Mouse (Mus musculus) neutrophil, adult 5-6 weeks (primary cell): ENCODE measurements around the gene Iglon5. TPM values are rescaled to one million over a fixed set of nuclear protein-coding genes. Genes with fewer than 3 reads are reported as not detected.

ENCODE experiments used
- ATAC-seq: fragments of 151-379, 151-347 bp; 2 replicates; pipeline ENCODE4 v1.8.0; 2017; ENCODE audit warnings: mild to moderate bottlenecking, moderate TSS enrichment; ENCODE audit not compliant: insufficient number of reproducible peaks, poor library complexity, low FRiP score, severe bottlenecking; ENCODE audit errors: extremely low read depth
- total RNA-seq: library from RNA; stranded (forward); fragments of 200-1000 nt; gene quantifications from 2 replicates; pipeline ENCODE4 v1.2.3, GENCODE M21; 2017

Gene Iglon5
- not detected in 2 replicates for total RNA-seq

DNA sequence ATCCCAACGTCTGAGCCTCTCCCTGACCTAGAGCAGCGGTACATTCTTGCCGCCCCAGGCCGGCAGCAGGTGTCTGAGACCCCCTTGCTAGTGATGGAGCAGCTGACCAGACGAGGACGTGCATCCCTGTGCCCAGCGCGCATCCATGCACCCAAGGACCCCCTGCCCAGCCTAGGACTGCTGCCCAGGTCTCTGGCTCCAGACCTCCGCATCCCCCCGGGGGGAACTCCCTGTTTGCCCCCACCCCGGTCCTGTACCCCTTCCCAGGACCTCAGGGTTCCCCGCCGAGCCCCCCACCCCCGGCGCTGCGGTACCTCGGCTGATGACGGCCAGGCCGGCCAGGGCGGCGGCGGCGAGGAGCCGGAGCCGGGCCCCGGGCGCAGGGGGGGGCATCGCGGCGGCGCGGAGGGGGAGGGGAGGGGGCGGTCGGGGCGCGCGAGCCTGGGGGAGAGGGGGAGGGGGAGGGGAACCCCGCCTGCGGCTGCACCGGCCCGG is at the start of gene Iglon5:
Gene Iglon5 (minus strand): TSS at position 445 of the 495 bp plus-strand sequence.
- no peak for ATAC-seq

DNA sequence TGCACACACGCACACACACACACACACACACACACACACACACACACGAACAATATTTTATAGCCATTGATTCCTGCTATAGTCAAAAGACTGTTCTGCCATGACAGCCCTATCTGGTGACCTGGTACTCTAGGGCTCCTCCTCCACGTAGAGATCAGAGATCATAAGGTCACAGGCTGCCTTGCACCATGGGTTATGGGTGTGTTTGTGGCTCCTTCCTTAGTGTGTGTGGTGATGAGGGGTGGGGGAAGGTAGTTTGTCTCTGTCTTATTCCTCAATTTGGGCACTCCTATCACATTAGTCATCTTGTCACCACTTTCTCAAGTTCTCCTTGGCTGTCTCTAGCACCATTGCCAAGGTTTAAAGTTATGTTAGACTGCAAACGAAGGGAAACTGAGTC is 48.6 kb upstream of the Iglon5 start:
- ATAC-seq, result peak; percentile 75

GRCm38 (mm10) chr7:43532936-43533505 is 43.1 kb upstream of the Iglon5 start:
- peak; percentile 71 for ATAC-seq

- peak; percentile 80 for ATAC-seq
These were observed 40.4 kb upstream of the Iglon5 start for GRCm38 (mm10) chr7:43530216-43530785.

GRCm38 (mm10) chr7:43525313-43525712 is 35.4 kb upstream of the Iglon5 start:
- ATAC-seq, result peak; percentile 24; the same call in 1 of the 2 replicates

GRCm38 (mm10) chr7:43522776-43523175 is 32.9 kb upstream of the Iglon5 start:
- no peak for ATAC-seq

DNA sequence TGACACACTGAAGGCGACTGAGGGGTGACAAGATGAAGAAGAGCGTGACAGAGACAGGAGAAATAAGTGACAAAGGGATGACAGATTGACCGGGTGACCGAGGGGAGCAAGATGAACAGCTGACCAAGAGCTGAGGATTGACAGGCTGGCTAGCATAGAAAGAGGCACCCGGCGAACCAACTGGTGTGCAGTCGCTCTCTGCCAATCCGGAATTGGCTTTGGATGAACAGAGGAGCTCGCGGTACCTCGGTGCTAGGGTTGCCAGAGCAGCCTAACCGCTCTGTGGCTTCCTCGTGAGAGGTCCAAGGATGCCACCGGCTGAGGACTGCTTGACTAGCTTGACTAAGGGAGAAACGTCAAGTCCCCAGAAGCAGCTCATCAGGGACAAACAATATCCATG is 28.5 kb upstream of the Iglon5 start:
- no peak for ATAC-seq

DNA sequence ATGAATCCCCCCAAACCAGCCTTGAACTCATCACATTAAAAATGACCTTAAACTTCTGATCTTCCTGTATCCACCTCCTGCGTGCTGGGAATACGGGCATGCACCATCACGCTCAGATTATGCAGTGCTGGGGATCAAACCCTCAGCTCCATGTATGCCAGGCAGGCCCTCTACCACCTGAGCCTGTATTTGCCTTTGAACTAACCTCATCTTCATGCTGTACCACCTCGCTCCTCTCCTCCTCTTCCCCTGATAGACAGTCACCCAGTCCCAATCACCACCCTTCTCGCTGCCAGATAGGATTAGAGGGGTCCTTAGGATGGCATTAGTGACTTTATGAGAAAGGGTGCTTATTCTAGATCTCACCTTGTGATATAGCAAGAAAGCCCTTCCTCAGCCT is 25.2 kb upstream of the Iglon5 start:
- no peak for ATAC-seq

DNA sequence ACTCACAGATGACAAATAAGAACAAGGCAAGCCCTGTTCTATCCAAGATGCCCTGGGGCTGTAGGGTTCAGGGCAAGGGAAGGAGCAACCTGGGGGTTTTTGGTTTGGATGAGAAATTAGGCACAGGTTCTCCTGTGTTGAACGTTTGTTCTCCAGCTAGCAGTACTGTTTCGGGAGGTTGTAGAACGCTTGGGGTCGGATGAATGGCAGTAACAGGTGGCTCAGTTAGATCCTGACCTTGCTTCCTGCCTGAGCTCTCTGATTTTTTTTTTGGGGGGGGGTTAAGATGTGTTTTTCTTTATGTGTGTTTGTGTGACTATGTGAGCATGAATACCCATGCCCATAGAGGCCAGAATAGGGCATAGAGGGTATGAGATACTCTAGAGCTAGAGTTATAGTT is 22.6 kb upstream of the Iglon5 start:
- no peak for ATAC-seq

- ATAC-seq, result no peak
These were observed 22.0 kb upstream of the Iglon5 start for GRCm38 (mm10) chr7:43511707-43512478.

DNA sequence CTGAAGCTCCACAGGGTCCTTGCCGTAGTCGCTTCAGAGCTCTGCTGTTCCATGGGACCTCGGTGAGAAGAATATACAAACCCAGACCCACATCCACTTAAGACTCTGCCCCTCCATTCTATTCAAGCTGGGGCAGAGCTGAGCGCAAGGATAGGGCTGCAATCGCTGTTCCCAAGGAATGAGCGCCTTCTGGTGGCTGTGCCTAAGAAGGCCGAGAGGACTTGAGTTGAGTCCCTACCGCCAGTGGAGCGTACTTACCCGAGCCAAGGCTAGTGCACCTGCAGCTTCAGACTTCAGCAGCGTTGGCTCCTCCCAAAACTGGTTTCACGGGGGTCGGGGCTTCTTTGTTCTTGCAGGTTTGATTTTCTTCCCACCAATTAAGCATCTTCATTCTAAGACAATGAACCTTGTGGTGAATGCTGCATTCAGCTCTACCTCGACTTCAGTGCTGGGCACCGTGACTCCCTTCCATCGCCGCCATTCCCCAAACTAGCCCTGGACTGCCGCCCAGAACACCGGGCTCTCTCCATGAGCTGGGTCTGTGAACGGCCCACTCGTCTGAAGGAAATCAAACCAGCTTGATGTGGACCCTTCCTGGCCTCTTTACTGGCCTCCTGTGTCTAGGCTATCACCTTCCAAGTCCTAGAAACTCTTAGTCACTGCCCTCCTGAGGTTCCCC is 5.6 kb upstream of the Iglon5 start:
- ATAC-seq, result 0 out of 2 replicates have a peak, but pooled peaks have one; percentile 35

DNA sequence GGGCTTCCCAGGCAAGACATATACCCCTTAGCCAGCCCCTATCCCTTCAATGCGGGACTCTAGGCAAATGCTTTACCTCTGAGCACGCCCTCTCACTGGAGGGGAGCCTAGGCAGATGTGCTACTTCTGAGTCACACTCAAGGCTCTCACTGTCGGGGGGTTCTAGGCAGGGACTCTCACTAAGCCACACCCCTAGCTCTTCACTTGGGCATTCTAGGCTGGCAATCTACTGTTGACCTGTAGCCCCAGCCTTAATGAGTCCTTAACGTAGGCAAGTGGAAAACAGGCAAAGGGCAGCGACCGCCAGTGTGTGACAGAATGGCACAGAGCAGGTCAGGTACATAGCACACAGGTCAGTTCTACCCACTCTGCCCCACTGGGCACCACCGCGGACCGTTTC is 986 bp upstream of the Iglon5 start:
- no peak for ATAC-seq

DNA sequence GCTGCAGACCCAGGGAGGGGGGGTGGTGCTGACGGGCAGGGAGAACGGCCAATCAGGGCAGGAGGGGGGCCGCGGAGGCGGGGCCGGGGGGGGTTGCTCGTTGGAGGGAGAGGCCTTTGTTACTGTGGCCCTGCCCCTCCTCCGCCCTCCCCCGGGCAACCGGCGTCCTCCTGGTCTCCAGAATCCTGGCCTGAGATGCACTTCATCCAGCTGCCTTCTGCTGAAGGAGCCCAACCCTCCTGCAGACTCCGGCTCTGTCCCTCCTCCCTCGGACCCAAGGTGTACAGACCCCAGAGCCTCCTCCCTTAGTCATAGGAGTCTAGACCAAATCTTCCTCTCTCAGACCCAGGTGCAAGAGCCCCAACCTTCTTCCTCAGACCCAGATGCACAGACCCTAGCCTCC is 308 bp upstream of the Iglon5 start:
- ATAC-seq, result no peak

DNA sequence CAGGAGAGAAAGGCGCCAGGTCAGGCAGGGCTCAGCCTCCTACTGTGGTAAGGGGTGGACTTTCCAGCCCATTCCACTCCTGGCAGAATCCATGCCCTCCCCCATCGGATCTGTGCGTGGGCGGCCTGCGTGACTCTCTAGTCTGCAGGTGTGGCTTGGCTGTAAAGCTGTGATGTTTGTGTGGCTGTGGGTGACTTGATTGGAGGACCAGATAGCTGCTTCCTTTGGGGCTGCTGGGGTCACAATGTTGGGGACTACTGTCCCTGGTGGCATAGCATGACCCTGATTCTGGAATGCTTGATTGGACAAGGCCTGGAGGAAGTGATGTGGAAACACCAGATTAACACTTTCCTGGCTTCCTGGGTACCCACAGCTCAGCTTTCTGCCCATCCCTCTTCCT is 1.2 kb downstream of the Iglon5 start:
- ATAC-seq, result peak; percentile 4; the same call in 1 of the 2 replicates

DNA sequence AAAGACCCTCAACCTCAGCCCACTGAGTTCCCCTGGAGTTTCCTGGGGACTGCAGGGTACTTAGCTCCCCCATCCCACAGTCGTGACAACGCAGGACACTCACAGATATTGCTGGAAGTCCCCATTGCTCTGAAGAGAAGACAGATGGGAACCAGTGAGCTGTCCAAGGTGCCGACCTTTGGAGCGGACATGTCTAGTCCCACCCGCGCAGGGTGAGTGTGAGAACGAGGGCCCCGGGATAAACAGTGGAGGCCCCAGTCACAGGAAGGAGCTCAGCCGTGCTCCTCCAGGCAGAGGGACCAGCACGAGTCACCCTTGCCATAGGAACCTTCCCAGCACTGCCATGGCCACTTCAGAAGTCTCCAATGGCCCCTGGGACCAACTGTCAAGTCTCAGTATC is 6.6 kb downstream of the Iglon5 start:
- no peak for ATAC-seq

DNA sequence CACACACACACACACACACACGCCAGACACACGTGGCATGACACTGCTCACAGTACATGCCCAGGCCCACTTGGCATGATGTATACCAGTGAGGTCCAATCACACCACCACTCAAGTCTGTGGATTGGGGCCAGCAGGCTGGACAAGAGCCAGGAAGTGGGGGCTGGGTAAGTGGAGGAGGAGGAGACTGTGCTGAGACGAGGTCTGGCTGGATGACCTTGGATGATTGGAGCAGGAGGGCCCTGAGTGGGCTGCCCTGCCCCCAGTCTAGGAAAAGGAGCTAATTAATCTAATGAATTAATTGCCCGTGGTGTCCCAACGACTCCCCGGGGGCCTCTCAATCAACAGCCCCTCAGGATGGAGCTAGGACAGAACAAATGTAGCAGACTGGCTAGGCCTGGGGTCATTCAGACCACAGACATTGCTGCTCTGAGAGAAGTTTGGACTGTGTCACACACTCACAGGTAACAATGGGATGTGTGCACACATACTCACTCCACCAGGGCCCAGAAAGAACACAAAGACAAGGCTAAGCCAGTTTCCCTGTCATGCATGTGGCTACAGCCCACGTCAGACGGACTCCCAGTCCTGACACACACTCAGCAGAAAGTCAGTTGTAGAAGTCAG is 7.7 kb downstream of the Iglon5 start:
- ATAC-seq, result no peak

GRCm38 (mm10) chr7:43481191-43481590 is 8.7 kb downstream of the Iglon5 start:
- no peak for ATAC-seq

DNA sequence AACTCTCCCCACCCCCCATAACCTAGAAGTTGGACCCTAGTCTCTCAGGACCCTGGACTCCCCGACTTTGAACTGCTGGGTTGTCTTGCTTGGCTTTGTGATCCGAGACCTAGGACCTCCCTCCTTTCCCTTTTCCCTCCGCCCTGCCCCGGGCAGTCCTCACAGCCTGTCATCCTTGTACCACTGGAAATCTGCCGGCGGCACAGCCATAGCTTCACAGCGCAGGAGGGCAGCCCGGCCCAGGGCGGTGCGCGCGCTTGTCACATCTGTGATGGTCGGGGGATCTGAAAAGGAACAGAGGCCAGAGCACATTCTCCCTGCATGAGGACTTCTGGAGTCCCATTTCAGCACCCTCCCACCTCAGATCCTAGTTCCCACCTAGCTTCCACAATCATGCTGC is 13.5 kb downstream of the Iglon5 start:
- no peak for ATAC-seq

- no peak for ATAC-seq
These were observed 14.2 kb downstream of the Iglon5 start for GRCm38 (mm10) chr7:43475706-43476105.
